Mouse (Mus musculus) kidney, adult 18-20 months (tissue): ENCODE measurements around the gene Ubash3b.
A peak's percentile ranks its signal among the peaks of the same experiment; 100 is the strongest.

Experiments used
- DNase-seq: peaks from one replicate; pipeline ENCODE4 v3.0.0; 2021

Ubash3b gene

GRCm38 (mm10) chr9:41162363-41162762, 866 bp upstream of the Ubash3b start:
- DNase-seq, result no peak

- no peak for DNase-seq
Observed at GRCm38 (mm10) chr9:41160536-41161176, 841 bp downstream of the Ubash3b start.

- no peak for DNase-seq
Observed at GRCm38 (mm10) chr9:41159223-41159622, 2.3 kb downstream of the Ubash3b start.

- no peak for DNase-seq
Observed at GRCm38 (mm10) chr9:41157872-41158567, 3.5 kb downstream of the Ubash3b start.

- peak; percentile 84 for DNase-seq
Observed at GRCm38 (mm10) chr9:41157020-41157871, 4.3 kb downstream of the Ubash3b start.

- DNase-seq, result peak; percentile 44
Observed at GRCm38 (mm10) chr9:41156720-41157019, 4.8 kb downstream of the Ubash3b start.

GRCm38 (mm10) chr9:41156006-41156719, 5.3 kb downstream of the Ubash3b start:
- peak; percentile 35 for DNase-seq

- DNase-seq, result no peak
Observed at GRCm38 (mm10) chr9:41153979-41154378, 7.5 kb downstream of the Ubash3b start.

GRCm38 (mm10) chr9:41153050-41153449, 8.4 kb downstream of the Ubash3b start:
- DNase-seq, result peak; percentile 32

GRCm38 (mm10) chr9:41151491-41151890, 10.0 kb downstream of the Ubash3b start:
- DNase-seq, result no peak

GRCm38 (mm10) chr9:41149896-41150295, 11.6 kb downstream of the Ubash3b start:
- DNase-seq, result no peak

- DNase-seq, result no peak
Observed at GRCm38 (mm10) chr9:41149079-41149676, 12.3 kb downstream of the Ubash3b start.

GRCm38 (mm10) chr9:41148600-41148999, 12.9 kb downstream of the Ubash3b start:
- DNase-seq, result no peak

- DNase-seq, result peak; percentile 39
Observed at GRCm38 (mm10) chr9:41147203-41147842, 14.2 kb downstream of the Ubash3b start.

- no peak for DNase-seq
Observed at GRCm38 (mm10) chr9:41143825-41144224, 17.7 kb downstream of the Ubash3b start.

GRCm38 (mm10) chr9:41143115-41143514, 18.4 kb downstream of the Ubash3b start:
- no peak for DNase-seq

- DNase-seq, result no peak
Observed at GRCm38 (mm10) chr9:41141026-41141425, 20.5 kb downstream of the Ubash3b start.

GRCm38 (mm10) chr9:41138987-41139808, 22.3 kb downstream of the Ubash3b start:
- no peak for DNase-seq

- DNase-seq, result no peak
Observed at GRCm38 (mm10) chr9:41136691-41137467, 24.6 kb downstream of the Ubash3b start.

GRCm38 (mm10) chr9:41136273-41136672, 25.2 kb downstream of the Ubash3b start:
- no peak for DNase-seq
